Mouse (Mus musculus) embryonic facial prominence, embryonic 10.5 days (tissue): ENCODE measurements at regions not wholly inside any gene's neighbourhood (a gene's known extent, or its start where the extent isn't known, plus 50 kb on each side); places are given as distances from the start of the nearest gene placed in this dataset.

Experiments
- DNase-seq: peaks from one replicate; pipeline ENCODE4 v3.0.0-alpha.2; 2017; ENCODE audit warnings: low spot score
- H3K27ac ChIP-seq: fragments of 300-500 bp; sonication (generic); replicated peaks from 2 replicates; pipeline ENCODE4 v1.5.1; 2016; ENCODE audit warnings: mild to moderate bottlenecking
- H3K27me3 ChIP-seq: fragments of 300-500 bp; sonication (generic); replicated peaks from 2 replicates; pipeline ENCODE4 v1.6.1; 2016; ENCODE audit warnings: low read depth, mild to moderate bottlenecking; ENCODE audit not compliant: poor library complexity, severe bottlenecking
- H3K36me3 ChIP-seq: fragments of 300-500 bp; sonication (generic); replicated peaks from 2 replicates; pipeline ENCODE4 v1.6.1; 2016; ENCODE audit warnings: mild to moderate bottlenecking, moderate library complexity
- H3K4me1 ChIP-seq: fragments of 300-500 bp; sonication (generic); 2 replicates; pipeline ENCODE4 v1.6.1; 2016
- H3K4me3 ChIP-seq: fragments of 300-500 bp; sonication (generic); 2 replicates; pipeline ENCODE4 v1.5.1; 2016; ENCODE audit warnings: mild to moderate bottlenecking, moderate library complexity
- H3K9me3 ChIP-seq: fragments of 300-500 bp; sonication (generic); 2 replicates; pipeline ENCODE4 v1.6.1; 2016; ENCODE audit warnings: mild to moderate bottlenecking
- WGBS: fragments of 180-500 bp; shearing (Covaris S2); methylation state at CpG from one replicate; pipeline ENCODE4 v1.1.7; 2016; 5-methylcytosine and 5-hydroxymethylcytosine counted together

DNA sequence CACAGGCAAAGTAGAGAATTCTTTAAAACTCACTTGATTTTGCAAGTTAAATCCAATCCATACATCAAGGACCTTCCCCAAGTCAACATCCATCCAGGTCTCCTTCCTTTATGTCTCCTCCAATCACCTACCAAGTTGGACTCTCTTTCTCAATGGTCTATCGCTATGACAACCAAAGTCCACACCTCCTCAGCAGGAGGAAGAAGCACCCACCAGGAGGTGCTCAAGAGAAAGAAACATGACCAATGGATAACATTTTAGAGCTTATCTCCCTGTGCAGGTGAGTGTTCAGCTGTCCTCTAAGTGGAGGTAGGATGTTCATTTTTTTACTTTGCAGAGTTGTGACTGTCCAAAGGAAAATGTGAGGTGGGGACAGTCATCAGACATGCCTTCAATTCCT is 269.3 kb downstream of the Basp1 start:
- no peak overlapping the region for H3K27ac ChIP-seq
- H3K4me3 ChIP-seq, result no peak overlapping the region
- WGBS, result 76% methylated on average over 1 of the region's 1 CpGs
- no peaks in the 10 kb centered on the region for H3K27me3 ChIP-seq
- H3K36me3 ChIP-seq, result no peaks in the 10 kb centered on the region
- H3K9me3 ChIP-seq, result no peaks in the 10 kb centered on the region
- DNase-seq, result no peak
- 0 out of 2 replicates have a peak, but pooled peaks cover 3% of the 10 kb centered on the region for H3K4me1 ChIP-seq

DNA sequence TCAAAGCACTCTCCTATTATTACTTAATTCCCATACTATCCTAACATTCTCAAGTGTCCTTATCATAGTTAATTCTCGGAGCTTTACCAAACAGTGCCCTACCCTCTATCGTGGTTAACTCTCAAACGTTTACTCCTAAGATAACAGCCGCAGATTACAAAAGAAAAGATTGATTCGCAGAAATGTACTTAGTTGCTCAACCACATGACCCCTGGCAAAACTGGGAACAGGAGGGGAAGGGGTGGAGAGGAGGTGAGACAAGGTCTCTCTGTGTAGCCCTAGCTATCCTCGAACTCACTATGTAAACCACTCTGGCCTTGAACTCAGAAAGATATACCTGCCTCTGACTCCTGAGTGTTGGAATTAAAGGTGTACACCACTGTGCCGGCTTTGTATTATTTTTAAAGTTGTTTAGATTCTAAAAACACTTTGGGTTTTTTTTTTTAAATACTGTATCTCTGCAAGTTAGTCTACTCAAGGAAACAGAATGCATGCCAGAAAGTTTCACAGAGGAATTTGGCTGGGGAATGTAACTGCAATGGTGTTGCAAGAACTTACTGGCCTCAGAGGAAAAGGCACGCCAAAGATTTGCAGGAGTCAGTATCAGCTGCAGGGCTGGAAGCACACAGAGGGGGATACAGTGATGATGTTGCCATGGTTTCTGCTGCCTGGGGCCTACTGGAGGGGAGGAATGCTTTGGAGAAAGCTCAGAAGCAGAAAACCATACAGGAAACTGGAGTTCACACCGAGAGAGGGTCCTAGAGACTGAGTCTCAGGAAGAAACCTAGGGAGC is 273.0 kb downstream of the Basp1 start:
- Histone ChIP-seq H3K9me3 (no peaks in the 10 kb centered on the region), H3K4me3 (no peak overlapping the region), H3K27me3 (no peaks in the 10 kb centered on the region), H3K27ac (no peak overlapping the region), H3K36me3 (no peaks in the 10 kb centered on the region), H3K4me1 (peaks cover 7% of the 10 kb centered on the region; the same call in 1 of the 2 replicates)
- 76% methylated on average over 9 of the region's 9 CpGs for WGBS
- peak; percentile 46 for DNase-seq

DNA sequence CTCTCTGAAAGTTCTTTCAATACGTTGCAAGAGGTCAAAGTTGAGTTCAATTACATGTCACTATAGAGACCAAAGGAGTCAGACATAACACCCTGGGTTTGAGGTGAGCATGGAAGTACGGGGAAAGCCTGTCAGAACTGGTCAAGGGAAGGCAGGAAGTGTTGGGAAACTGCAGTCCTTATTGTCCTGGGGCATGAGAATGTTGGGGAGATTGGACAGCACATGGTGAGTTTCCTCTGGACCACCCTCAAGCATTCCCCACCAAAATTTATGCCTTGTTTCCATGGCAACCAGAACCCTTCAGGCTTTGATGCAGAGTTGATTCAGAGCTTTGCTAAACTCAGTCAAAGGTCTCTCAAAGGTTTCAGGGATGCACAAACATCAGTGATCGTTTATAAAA is 276.5 kb downstream of the Basp1 start:
- Histone ChIP-seq H3K9me3 (no peaks in the 10 kb centered on the region), H3K4me1 (peaks cover 7% of the 10 kb centered on the region; the same call in 1 of the 2 replicates), H3K27me3 (no peaks in the 10 kb centered on the region), H3K4me3 (no peak overlapping the region), H3K36me3 (no peaks in the 10 kb centered on the region), H3K27ac (no peak overlapping the region; the same call in 1 of the 2 replicates)
- peak; percentile 20 for DNase-seq
- WGBS, result 35% methylated on average over 3 of the region's 3 CpGs

DNA sequence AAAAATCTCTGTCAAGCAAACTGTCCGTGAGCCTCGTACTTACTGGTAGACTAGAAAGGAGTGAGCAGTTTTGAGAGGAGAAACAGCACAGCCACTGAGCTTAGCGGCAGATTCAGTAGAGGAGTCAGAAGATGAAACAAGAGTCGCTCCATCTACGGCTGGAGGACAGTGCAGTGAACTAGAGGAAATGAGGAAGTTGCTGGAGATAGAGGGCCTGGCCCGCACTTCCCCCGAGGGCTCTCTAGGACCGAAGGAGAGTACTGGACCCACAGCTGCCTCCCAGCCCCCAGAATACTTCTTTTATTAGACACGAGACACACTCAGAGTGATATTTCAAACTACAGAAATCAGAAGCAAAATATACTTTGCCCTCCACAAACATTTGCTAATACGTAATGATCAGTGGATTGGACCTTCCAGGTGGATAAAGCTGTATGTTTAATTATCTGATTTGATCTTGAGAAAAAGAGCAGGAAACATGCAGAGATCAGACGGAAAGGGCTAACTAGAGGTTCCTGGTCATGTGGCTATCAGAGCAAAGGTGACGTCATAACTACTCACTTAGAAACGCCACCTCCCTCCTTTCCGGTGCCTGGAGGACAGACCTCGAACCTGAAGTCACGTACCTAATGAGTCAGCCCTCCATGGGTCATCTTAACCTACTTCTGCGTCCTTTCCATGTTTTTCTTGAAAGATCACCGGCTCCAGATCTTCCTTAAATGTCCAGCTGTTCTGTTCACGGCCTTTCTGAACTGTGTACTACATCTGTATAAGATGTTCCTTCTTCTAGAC is 277.9 kb downstream of the Basp1 start:
- DNase-seq, result no peak
- WGBS, result 84% methylated on average over 19 of the region's 19 CpGs

DNA sequence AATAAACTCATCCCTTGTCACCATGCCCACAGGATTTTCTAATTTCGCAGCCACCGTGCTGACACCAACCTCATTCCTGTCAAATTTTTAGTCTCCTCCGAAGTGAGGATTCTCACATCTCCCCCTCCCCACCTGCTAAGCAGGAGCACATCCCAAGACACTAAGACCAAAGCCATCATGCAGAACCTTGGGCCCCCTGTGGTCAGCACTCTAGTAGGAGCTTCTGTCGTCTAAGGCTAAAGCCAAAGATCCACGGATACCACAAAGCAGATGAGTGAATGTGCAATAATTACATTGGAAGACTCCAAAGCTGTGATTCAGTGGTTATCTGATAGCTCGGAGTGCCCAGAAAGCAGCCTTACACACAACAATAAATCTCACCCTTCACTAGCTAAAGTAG is 283.5 kb downstream of the Basp1 start:
- no peak overlapping the region for H3K4me3 ChIP-seq
- H3K9me3 ChIP-seq, result no peaks in the 10 kb centered on the region
- H3K36me3 ChIP-seq, result no peaks in the 10 kb centered on the region
- DNase-seq, result no peak
- no peaks in the 10 kb centered on the region for H3K4me1 ChIP-seq
- WGBS, result 78% methylated on average over 6 of the region's 6 CpGs
- no peaks in the 10 kb centered on the region for H3K27me3 ChIP-seq
- H3K27ac ChIP-seq, result no peak overlapping the region

More for the DNA sequence above, 277.9 kb downstream of the Basp1 start:
- H3K27ac ChIP-seq, result no peak overlapping the region
- no peaks in the 10 kb centered on the region for H3K27me3 ChIP-seq
- H3K36me3 ChIP-seq, result no peaks in the 10 kb centered on the region
- H3K4me3 ChIP-seq, result no peak overlapping the region
- no peaks in the 10 kb centered on the region for H3K9me3 ChIP-seq
- peaks cover 4% of the 10 kb centered on the region; the same call in 1 of the 2 replicates for H3K4me1 ChIP-seq

DNA sequence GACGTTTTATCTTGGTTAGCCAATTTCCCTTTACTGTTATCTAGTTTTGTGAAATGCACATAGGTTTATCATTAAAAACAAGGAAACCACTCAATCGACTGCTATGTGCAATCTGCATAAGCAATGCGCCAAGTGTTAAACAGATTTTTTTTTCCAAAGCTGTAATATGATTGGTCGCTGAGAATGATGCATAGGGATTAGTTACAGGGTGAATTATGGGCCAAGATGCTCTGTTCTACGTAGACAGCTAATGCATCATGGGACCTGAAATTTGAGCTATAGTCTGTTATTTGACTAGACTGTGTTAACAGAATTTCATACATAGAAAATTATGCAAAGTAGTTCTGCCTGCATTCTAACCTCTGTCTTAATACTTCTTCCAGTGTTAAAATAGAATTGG is 284.0 kb downstream of the Basp1 start:
- Histone ChIP-seq H3K9me3 (no peaks in the 10 kb centered on the region), H3K27ac (no peak overlapping the region), H3K4me1 (no peaks in the 10 kb centered on the region), H3K4me3 (no peak overlapping the region), H3K27me3 (no peaks in the 10 kb centered on the region), H3K36me3 (no peaks in the 10 kb centered on the region)
- DNase-seq, result no peak
- 86% methylated on average over 5 of the region's 5 CpGs for WGBS

DNA sequence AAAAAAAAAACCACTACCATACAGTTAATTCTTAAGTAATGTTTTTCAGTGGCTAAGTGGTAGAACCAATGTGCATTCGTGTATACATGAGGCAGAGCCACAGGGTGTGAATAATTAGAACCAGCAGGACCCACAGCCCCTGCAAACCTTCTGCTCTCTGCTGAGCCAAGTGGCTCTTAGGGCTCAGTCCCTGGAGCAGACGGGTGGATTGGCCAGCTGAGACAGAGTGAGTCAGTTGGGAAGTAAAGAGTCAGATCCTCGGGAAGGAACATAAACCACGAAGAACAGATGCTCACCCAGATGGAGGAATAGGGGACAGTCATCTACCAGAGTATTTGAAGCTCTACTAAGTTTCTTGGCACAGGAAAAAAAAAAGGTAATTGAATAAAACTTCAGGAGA is 293.1 kb downstream of the Basp1 start:
- no peaks in the 10 kb centered on the region for H3K9me3 ChIP-seq
- H3K4me1 ChIP-seq, result no peaks in the 10 kb centered on the region
- H3K4me3 ChIP-seq, result no peak overlapping the region
- 51% methylated on average over 4 of the region's 4 CpGs for WGBS
- no peak for DNase-seq
- H3K27me3 ChIP-seq, result no peaks in the 10 kb centered on the region
- H3K36me3 ChIP-seq, result no peaks in the 10 kb centered on the region
- no peak overlapping the region for H3K27ac ChIP-seq

DNA sequence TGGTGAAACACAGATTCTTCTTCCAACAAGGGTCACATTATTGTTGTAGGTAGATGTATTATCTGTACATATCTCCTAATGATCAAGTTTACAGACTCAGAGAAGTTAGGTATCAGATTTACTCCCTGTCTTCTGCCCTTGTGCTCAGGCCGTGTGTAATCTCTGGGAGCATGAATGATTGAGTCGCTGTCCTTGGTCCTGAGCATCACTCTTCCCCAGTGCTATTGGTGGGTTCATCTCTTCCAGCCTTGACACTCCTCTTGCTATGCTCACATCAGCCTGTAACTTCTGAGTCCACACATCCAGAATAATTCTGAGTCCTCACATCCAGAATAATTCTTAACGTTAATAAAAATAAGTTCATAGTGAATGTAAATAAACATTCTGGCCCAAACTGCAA is 295.6 kb downstream of the Basp1 start:
- 40% methylated on average over 3 of the region's 3 CpGs for WGBS
- Histone ChIP-seq H3K4me1 (no peaks in the 10 kb centered on the region), H3K27me3 (no peaks in the 10 kb centered on the region), H3K9me3 (no peaks in the 10 kb centered on the region), H3K36me3 (no peaks in the 10 kb centered on the region), H3K27ac (no peak overlapping the region), H3K4me3 (no peak overlapping the region)
- peak; percentile 76 for DNase-seq

DNA sequence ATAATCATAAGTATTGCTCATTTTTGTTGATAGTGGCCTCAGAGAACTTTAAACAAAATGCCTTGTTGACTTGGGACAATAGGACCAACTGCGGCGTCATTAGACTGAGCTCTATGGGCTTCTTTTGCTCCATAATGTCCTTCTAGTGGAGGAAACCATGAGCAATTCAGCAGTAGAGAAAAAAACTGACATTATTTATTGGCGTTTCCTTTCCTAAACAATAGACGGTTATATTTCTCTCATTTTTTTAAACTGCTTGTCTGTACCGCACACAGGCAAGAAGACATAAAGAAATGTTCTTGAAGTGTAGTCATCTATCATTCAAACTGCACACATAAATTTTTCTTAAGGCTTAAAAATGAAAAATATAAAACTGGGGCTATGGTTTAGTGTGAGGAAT is 310.8 kb downstream of the Basp1 start:
- H3K9me3 ChIP-seq, result no peaks in the 10 kb centered on the region
- WGBS, result 93% methylated on average over 5 of the region's 5 CpGs
- no peak overlapping the region for H3K27ac ChIP-seq
- H3K4me3 ChIP-seq, result no peak overlapping the region
- no peaks in the 10 kb centered on the region for H3K27me3 ChIP-seq
- H3K36me3 ChIP-seq, result no peaks in the 10 kb centered on the region
- no peaks in the 10 kb centered on the region for H3K4me1 ChIP-seq
- no peak for DNase-seq

DNA sequence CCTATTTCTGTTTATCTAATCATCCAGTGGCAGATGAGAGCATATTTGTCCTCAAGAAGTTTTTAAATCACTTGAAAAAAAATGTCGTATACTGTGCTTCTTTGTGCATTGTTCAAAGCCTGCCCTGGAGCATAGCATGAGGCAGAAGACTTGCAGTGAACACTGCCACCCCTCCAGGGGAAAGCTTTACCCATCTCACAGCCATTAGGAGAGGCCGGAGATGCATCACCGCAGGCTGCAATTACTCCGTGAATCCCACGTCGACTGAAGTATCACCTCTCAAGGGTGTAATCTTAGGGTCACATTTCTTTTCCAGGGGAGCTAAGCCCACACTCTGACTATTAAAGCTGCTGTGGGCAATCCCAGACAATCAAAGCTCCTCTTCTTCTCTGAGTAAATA is 319.8 kb downstream of the Basp1 start:
- no peak overlapping the region for H3K4me3 ChIP-seq
- peaks cover 2% of the 10 kb centered on the region; the same call in 1 of the 2 replicates for H3K4me1 ChIP-seq
- H3K36me3 ChIP-seq, result no peaks in the 10 kb centered on the region
- H3K9me3 ChIP-seq, result no peaks in the 10 kb centered on the region
- WGBS, result 13% methylated on average over 6 of the region's 6 CpGs
- H3K27me3 ChIP-seq, result no peaks in the 10 kb centered on the region
- DNase-seq, result peak; percentile 10
- no peak overlapping the region for H3K27ac ChIP-seq

DNA sequence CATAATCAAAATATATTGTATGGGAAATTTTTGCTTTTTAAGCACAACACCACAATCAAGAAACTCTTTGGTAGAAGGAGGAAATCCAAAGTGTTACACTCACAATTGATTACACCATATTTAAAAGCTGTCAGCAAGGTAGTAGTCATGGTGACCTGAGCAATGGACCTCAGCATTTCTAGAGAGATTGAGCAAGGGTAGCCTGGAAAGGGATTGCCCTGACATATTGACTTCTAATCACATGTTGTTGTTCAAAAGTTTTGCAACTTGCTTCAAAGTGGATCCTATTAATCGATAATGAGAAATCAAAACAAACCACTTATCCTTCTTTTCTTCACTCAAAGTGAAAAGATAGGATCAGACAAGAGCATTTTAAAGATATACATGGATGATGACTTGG is 343.9 kb downstream of the Basp1 start:
- no peaks in the 10 kb centered on the region for H3K27me3 ChIP-seq
- H3K4me3 ChIP-seq, result no peak overlapping the region
- no peak for DNase-seq
- H3K36me3 ChIP-seq, result no peaks in the 10 kb centered on the region
- H3K27ac ChIP-seq, result no peak overlapping the region
- WGBS, result 88% methylated on average over 1 of the region's 1 CpGs
- H3K9me3 ChIP-seq, result no peaks in the 10 kb centered on the region
- no peaks in the 10 kb centered on the region for H3K4me1 ChIP-seq

DNA sequence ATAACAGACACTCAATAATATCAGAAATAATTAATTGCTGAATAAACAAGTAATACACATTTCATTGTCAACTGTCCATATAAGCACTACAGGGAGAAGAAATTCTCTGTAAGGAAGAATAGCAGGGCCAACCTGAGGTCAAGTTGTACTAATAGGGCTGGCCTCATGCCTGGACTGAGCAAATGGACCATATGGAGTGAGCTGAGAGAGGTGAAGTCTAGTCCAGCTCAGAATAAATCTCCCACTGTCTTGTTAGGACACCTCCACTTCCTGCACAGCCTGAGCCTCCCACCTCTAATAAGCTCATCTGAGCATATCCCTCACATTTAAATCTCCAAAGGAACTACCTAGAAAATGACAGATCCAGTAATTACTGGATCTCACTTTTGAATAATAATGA is 354.2 kb downstream of the Basp1 start:
- Histone ChIP-seq H3K36me3 (no peaks in the 10 kb centered on the region), H3K9me3 (no peaks in the 10 kb centered on the region), H3K27me3 (no peaks in the 10 kb centered on the region), H3K4me1 (no peaks in the 10 kb centered on the region), H3K4me3 (no peak overlapping the region), H3K27ac (no peak overlapping the region)
- DNase-seq, result no peak

DNA sequence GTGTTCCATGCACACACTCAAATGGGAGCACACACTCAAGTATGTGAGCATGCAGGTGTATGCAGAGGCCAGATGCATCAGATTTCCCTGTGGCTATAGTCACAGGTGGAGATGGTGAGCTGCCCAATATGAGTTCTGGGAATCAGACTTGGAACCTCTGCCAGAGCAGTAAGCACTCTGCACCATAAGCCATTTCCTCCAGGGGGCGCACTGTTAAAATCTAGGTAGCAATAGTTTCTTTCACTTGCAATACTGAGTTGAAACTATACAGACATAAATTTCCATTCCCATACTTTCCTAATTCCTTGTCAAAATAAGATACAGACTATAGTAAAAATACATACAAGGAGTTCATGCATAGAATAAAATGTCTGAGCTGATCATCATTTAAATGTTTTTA is 365.7 kb downstream of the Basp1 start:
- peak; percentile 57 for DNase-seq
- Histone ChIP-seq H3K4me3 (no peak overlapping the region), H3K27ac (no peak overlapping the region), H3K36me3 (no peaks in the 10 kb centered on the region), H3K27me3 (no peaks in the 10 kb centered on the region), H3K9me3 (peaks cover 5% of the 10 kb centered on the region; the same call in 1 of the 2 replicates), H3K4me1 (no peaks in the 10 kb centered on the region)
- WGBS, result 30% methylated on average over 1 of the region's 1 CpGs
